Mouse (Mus musculus) limb, embryonic 13.5 days (tissue): ENCODE measurements at regions not wholly inside any gene's neighbourhood (a gene's known extent, or its start where the extent isn't known, plus 50 kb on each side); places are given as distances from the start of the nearest gene placed in this dataset.

Experiments
- ATAC-seq: fragments of 200-750 bp; cut with Nextera tagmentation; 2 replicates; pipeline ENCODE4 v1.8.0; 2017; ENCODE audit warnings: low read depth, moderate number of reproducible peaks, moderate TSS enrichment; ENCODE audit not compliant: low FRiP score
- H3K27ac ChIP-seq: fragments of 300-500 bp; sonication (generic); 2 replicates; pipeline ENCODE4 v1.5.1; 2015; ENCODE audit warnings: inconsistent platforms, mild to moderate bottlenecking, moderate library complexity
- H3K27me3 ChIP-seq: fragments of 300-500 bp; sonication (generic); 2 replicates; pipeline ENCODE4 v1.6.1; 2015; ENCODE audit warnings: mild to moderate bottlenecking, inconsistent platforms
- H3K36me3 ChIP-seq: fragments of 300-500 bp; sonication (generic); 2 replicates; pipeline ENCODE4 v1.6.1; 2015; ENCODE audit warnings: inconsistent platforms, mild to moderate bottlenecking, moderate library complexity
- H3K4me1 ChIP-seq: fragments of 300-500 bp; sonication (generic); 2 replicates; pipeline ENCODE4 v1.6.1; 2015; ENCODE audit warnings: inconsistent platforms
- H3K4me2 ChIP-seq: fragments of 300-500 bp; sonication (generic); replicated peaks from 2 replicates; pipeline ENCODE4 v1.6.1; 2015; ENCODE audit warnings: inconsistent platforms, mild to moderate bottlenecking, moderate library complexity
- H3K4me3 ChIP-seq: fragments of 300-500 bp; sonication (generic); 2 replicates; pipeline ENCODE4 v1.5.1; 2015; ENCODE audit warnings: moderate library complexity, mild to moderate bottlenecking, inconsistent platforms
- H3K9ac ChIP-seq: fragments of 300-500 bp; sonication (generic); 2 replicates; pipeline ENCODE4 v1.6.1; 2015; ENCODE audit warnings: mild to moderate bottlenecking, inconsistent platforms
- H3K9me3 ChIP-seq: fragments of 300-500 bp; sonication (generic); 2 replicates; pipeline ENCODE4 v1.6.1; 2016; ENCODE audit warnings: inconsistent platforms
- WGBS: fragments of 180-500 bp; shearing (Covaris S2); methylation state at CpG from one replicate; pipeline ENCODE4 v1.1.7; 2015; 5-methylcytosine and 5-hydroxymethylcytosine counted together

DNA sequence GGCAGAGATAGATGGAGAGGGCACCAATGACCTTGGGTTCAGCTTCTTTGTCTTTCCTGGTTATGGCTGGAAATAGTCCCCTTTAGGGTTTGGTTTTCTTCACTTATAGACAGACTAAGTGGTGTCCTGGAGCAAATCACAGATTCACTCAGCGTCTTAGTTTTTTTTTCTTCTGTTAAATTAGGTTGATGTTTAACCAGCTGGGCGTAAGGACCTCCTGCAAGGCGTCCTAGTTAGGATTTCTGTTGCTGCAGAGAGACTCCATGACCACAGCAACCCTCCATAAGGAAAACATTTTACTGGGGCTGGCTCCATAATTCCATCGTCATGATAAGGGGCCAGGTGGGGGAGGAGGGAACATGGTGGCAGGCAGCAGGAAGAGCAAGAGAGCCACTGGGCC lies 78.7 kb upstream of the Slc25a36 start:
- Histone ChIP-seq H3K27me3 (no peaks in the 10 kb centered on the region), H3K27ac (no peak overlapping the region), H3K4me2 (no peak overlapping the region), H3K4me1 (no peaks in the 10 kb centered on the region), H3K36me3 (no peaks in the 10 kb centered on the region), H3K4me3 (no peak overlapping the region), H3K9ac (no peak overlapping the region), H3K9me3 (no peaks in the 10 kb centered on the region)
- ATAC-seq: no peak
- 90% methylated on average over 4 of the region's 4 CpGs for WGBS

DNA sequence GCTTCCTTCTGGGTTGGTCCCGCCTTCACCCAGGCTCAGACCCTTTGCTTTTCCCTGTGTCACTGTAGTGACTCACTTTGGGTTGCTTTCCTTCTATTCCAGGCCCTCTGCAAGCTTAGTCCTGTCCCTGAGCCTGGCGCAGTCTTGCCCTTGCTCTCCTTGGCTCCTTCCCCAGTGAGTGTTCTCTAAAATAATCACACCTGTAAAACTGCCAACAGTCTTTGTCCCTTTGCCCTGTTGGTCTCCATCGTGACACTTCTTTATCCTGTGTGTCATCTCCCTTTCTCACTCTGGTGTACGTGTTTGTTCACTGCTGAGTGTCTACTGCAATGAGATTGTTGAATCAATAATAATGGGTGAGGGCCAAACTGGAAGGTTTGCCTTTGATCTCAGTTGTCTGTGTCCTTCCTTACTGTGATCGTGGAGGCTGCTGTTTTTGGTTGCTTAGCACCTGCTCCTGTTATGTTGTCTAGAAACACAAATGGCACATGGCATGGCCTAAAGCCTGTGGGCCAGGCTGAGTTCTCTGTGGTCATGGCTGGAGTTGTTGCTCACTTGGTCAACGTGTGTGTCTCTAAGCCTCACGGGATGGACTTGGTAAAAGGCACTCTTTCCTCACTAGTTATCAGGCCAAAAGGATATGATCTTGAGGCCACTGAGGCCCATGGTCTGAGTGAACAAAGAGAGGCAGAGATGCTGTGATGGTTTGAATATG lies 77.8 kb upstream of the Slc25a36 start:
- Histone ChIP-seq H3K9ac (no peak overlapping the region), H3K27me3 (no peaks in the 10 kb centered on the region), H3K4me1 (no peaks in the 10 kb centered on the region), H3K27ac (no peak overlapping the region), H3K4me3 (no peak overlapping the region), H3K4me2 (no peak overlapping the region), H3K36me3 (no peaks in the 10 kb centered on the region), H3K9me3 (no peaks in the 10 kb centered on the region)
- no peak for ATAC-seq
- WGBS: 82% methylated on average over 7 of the region's 7 CpGs

DNA sequence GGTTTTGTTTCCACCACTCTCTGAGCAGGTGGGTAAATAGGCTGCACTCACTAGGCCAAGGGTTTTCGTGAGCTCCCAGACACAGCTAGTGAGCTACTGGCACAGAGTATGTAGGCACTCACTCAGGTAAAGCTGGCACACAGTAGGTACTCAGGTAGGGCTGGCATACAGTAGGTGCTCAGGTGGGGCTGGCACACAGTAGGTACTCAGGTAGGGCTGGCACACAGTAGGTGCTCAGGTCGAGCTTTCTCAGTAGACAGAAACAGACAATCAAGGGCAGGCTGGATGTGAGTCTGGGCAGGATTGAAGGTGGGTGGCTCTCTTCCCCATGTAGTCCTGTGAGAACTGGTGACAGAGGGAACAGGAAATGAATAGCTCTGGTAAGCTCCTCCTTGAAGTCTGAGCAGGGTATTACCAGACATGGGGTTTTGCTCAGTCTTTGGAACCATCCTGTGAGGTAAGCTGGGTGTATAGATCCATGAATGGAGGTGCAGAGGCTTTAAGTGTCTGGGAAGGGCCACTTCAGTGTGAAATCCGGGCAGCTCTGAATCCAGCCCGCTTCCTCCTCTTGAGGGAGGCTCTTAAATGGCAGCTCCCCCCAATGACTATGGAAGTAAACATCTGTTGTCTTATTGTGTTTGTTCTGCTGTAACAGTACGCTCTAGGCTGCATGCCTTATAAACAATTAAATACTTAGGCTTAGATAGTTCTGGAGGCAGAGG lies 62.4 kb upstream of the Slc25a36 start:
- Histone ChIP-seq H3K9me3 (no peaks in the 10 kb centered on the region), H3K36me3 (no peaks in the 10 kb centered on the region), H3K27me3 (no peaks in the 10 kb centered on the region), H3K4me2 (no peak overlapping the region), H3K27ac (no peak overlapping the region), H3K4me3 (no peak overlapping the region), H3K9ac (no peak overlapping the region), H3K4me1 (no peaks in the 10 kb centered on the region)
- WGBS: 79% methylated on average over 5 of the region's 5 CpGs
- ATAC-seq: no peak

DNA sequence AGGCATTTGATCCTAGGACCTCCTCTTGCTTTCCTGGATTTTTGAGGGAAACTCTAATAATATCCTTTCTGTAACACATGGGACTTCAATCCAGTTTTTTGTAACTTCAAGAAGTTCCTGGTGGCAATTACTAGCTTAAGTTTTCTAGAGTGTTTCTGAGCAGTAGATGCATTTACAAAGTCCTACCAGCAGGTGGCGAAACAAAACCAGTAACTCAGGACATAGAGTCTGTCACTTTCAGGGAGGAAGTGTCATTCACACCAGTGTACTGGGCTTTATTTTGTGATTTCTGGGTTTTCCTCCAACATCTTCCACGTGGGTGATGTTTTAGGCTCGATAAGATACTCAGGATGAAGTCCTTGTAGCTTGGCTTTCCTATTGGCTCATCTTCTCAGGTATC lies 61.1 kb upstream of the Slc25a36 start:
- Histone ChIP-seq H3K9ac (no peak overlapping the region), H3K4me3 (no peak overlapping the region), H3K27ac (no peak overlapping the region), H3K4me2 (no peak overlapping the region), H3K9me3 (no peaks in the 10 kb centered on the region), H3K4me1 (no peaks in the 10 kb centered on the region), H3K27me3 (no peaks in the 10 kb centered on the region), H3K36me3 (no peaks in the 10 kb centered on the region)
- 11% methylated on average over 3 of the region's 3 CpGs for whole genome bisulfite sequencing
- no peak for ATAC-seq

DNA sequence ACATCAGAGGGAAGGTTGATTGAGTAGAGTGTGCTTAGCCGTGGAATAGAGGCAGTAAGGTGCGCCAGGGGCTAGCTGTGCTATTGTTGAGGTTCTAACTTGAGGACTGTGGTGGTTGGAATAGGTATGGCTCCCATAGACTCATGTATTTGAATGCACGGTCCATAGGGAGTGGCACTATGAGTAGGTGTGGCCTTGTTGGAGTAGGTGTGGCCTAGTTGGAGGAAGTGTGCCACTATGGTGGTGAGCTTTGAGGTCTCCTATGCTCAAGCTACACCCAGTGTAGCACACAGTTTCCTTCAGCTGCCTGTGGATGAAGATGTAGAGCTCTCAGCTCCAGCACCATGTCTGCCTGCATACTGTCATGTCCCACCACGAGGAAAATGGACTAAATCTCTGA lies 60.5 kb upstream of the Slc25a36 start:
- no peaks in the 10 kb centered on the region for H3K36me3 ChIP-seq
- H3K4me3 ChIP-seq: no peak overlapping the region
- H3K9me3 ChIP-seq: no peaks in the 10 kb centered on the region
- no peak overlapping the region for H3K27ac ChIP-seq
- WGBS: 91% methylated on average over 4 of the region's 4 CpGs
- no peak overlapping the region for H3K9ac ChIP-seq
- no peak overlapping the region for H3K4me2 ChIP-seq
- no peaks in the 10 kb centered on the region for H3K27me3 ChIP-seq
- ATAC-seq: no peak
- H3K4me1 ChIP-seq: no peaks in the 10 kb centered on the region

DNA sequence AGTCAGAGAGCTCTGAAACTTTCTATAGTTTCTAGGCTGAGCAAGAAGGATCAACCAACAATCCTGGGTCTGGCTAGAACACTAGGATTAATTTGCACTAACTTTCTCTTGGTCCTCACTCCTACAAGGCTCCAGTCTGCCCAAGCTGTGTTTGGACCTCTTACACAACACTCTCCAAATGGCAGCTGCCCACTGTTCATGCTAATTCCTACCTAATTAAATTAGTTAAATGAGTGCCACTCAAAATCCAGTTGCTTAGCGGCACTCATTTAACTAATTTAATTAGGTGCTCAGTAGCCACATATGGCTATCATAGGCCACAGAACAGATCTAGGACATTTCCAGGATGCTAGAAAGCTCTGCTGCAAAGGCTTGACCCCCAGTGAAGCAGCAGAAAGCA lies 59.9 kb upstream of the Slc25a36 start:
- 51% methylated on average over 1 of the region's 1 CpGs for WGBS
- no peaks in the 10 kb centered on the region for H3K9me3 ChIP-seq
- no peak overlapping the region for H3K27ac ChIP-seq
- no peaks in the 10 kb centered on the region for H3K27me3 ChIP-seq
- no peak for ATAC-seq
- no peak overlapping the region for H3K9ac ChIP-seq
- no peaks in the 10 kb centered on the region for H3K4me1 ChIP-seq
- no peaks in the 10 kb centered on the region for H3K36me3 ChIP-seq
- no peak overlapping the region for H3K4me3 ChIP-seq
- H3K4me2 ChIP-seq: no peak overlapping the region

DNA sequence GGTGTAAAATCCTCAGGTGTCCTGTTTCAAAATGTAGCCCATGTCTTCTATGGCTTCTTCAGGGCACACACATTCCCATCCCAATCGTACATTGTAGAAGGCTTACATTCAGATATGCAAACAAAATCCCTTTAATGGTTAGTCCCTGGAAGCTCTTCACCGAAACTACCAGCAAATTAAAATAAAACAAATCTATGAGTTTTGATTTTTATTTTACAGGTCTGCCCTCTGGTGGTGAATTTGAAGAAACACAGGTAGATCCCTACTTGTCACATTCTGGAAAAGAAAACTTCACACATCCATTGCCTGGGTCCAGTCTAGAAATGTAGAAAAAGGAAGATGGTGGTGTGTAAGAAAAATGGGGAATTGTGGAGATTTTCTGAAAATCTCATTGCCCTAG lies 51.5 kb upstream of the Slc25a36 start:
- 36% methylated on average over 2 of the region's 2 CpGs for WGBS
- Histone ChIP-seq H3K27ac (no peak overlapping the region), H3K27me3 (peaks cover 7% of the 10 kb centered on the region; the same call in 1 of the 2 replicates), H3K36me3 (no peaks in the 10 kb centered on the region), H3K4me2 (no peak overlapping the region), H3K4me3 (no peak overlapping the region), H3K9ac (no peak overlapping the region), H3K9me3 (no peaks in the 10 kb centered on the region), H3K4me1 (no peaks in the 10 kb centered on the region)
- ATAC-seq: no peak
